Mouse (Mus musculus) layer of hippocampus, adult 11-12 months (tissue): ENCODE data around the gene Ift172.
"Not testable (repeated sequence)": the region's sequence is repeated elsewhere in the genome, so short reads cannot be mapped to it uniquely, and the experiment has no call there.

Experiments
- DNase-seq: peaks from one replicate; pipeline ENCODE4 v3.0.0; 2022; ENCODE audit warnings: low spot score

Ift172 gene

GRCm38 (mm10) chr5:31255971-31256370, 34.9 kb downstream of the Ift172 start:
- DNase-seq: no peak

DNA sequence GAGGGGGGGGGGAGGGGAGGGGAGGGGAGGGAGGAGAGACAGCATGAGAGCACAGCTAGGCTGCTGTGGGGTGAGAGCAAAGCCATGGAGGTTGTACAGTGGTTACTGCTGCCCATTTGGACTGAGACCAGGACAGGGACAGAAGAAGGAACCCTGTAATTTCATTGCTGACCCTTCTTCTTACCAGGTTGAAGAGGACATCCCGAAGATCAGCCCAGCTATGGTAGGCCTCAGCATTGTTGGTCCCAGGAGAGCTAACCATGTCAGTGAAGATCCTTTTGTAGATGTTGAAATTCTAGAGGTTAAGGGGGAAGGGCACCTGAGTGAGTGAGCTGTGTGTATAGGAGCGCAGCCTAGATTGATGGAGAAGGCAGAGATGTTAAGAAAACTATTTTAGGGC, 35.5 kb downstream of the Ift172 start:
- no peak for DNase-seq

GRCm38 (mm10) chr5:31254901-31255300, 36.0 kb downstream of the Ift172 start:
- no peak for DNase-seq

- DNase-seq: no peak
Observed at GRCm38 (mm10) chr5:31254452-31254851, 36.5 kb downstream of the Ift172 start.

DNA sequence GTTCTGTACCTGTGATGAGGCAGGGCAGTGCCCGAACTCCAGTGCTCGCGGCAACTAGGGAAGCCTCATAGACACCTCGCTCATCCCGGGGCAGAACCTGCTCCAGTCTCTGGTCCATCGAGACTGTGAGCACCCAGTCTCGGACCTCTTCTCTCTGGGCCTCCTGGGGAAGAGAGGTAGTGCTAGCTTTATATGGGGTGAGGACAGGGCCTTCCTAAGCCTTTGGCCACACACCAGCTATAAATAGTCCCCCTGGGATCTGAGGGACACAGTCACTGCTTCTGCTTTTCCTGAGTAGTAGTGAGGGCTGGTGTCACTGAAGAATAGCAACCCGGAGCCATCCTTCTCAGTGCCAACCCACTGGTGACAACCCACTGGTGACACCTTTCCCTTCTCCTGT, 37.1 kb downstream of the Ift172 start:
- DNase-seq: no peak

DNA sequence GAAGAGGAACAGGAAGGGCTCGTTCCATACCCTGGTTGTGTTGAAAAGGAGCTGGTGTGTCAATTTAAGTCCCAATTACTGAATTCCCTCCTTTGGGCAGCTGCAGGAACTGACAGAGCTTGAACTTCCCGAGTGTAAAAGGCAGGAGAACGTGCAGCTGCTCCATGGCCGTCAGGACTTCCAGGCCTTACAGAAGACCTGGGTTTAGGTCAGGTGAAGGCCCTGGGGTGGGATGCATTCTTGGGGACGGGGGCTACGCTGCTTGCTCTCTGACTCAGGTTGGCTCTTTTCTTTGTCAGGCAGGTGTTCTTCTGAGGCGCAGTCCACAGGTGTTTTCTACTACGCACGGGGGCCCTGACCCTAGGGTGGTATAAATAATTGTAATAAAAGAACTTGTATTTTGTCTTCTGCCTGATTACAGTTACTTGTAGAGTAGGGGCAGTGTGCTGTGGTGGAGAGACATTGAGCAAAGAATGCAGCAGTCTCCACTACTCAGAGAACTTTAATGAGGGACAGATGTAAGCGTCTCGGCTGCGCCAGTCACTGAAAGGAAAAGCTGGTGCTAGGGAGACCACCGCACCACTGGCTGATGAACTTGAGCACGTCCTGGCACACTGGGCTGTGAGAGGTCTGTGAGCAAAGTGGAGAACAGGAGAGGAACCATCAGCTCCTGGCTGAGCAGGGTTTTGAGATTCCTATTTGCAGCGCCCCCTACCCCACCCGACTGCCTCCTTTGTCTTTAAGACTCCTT, 37.9 kb downstream of the Ift172 start:
- DNase-seq: no peak

GRCm38 (mm10) chr5:31252151-31252550, 38.8 kb downstream of the Ift172 start:
- no peak for DNase-seq

- DNase-seq: no peak
Observed at GRCm38 (mm10) chr5:31251541-31252101, 39.3 kb downstream of the Ift172 start, which contains the start of gene Krtcap3. Gene Krtcap3 (plus strand): TSS chr5:31251691.

DNA sequence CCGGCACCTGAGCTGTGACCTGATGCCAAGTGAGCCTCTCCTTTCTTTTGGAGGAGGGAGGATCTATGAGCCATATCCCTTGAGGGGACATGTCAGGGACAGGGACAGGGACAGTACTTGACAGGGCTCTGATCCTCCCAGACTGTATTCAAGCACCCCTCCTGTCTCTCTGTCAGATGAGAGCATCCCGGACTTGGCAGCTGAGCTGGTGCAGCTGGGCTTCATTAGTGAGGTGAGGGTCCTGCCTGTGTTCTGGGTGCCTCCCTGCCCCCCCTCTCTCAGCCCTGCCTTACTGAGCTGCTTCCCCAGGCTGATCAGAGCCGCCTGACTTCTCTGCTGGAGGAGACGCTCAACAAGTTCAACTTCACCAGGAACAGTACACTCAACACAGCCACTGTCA, 40.2 kb downstream of the Ift172 start:
- no peak for DNase-seq

DNA sequence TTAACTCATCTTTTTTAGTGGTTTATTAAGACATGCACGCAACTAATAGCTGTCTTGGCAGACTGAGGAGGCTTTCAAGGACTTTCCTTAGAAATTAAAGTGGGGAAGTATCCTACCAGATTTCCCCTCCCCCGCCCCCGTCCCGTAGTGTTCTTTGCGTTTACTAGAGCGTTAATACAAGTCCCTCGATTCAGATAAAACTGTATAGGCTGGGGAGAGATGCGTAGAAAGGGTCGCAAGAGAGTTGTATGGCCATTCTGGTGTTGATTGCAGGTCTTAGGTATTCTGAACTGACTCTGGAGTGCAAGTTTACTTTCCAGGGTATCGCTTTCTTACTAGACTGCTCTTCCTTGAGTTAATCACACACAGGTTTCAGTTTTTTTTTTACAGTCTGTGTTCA, 48.7 kb downstream of the Ift172 start:
- DNase-seq: no peak

GRCm38 (mm10) chr5:31241522-31242034, 49.3 kb downstream of the Ift172 start:
- DNase-seq: no peak

GRCm38 (mm10) chr5:31240637-31241521, 50.0 kb downstream of the Ift172 start, which contains the start of the genes Nrbp1 and Gm9970:
Gene Nrbp1 (plus strand): TSS chr5:31240864.
Gene Gm9970 (minus strand): TSS chr5:31241232.
- peak; percentile 95 for DNase-seq

DNA sequence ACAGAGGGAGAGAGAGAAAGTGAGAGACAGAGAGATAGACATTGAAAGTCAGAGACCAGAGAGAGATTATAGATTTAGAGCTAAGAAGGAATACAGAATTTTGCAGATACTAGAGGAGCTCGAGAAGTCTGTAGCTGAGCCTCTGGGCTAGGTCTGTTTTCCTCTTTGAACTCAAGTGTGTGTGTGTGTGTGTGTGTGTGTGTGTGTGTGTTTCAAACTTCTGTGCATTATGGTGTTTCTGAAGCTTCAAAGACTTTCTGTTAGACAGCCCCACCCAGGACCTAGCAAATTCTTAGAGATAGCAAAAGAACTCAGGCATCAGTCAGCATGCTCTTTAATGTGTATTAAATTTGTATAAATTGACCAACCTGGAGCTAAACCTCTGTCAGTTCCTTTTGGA, 64.3 kb downstream of the Ift172 start:
- no peak for DNase-seq

DNA sequence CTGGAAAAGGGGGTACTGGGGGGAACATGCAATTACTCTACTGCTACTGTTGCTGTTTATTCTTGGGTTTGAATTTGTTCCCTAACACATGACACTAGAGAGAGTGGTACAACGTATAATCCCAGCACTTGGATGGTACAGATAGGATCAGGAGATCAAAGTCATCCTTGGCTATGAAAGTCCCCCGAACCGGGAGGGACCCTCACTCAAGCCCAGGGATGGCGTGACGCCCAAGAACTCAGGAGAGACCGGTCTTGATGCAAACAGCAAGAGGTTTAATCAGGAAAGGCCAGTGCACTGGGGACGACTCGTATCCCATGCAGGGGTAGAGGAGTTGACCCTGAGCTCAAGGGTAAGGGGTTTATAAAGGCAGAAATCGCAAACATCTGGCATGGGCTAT, 68.2 kb downstream of the Ift172 start:
- no peak for DNase-seq

DNA sequence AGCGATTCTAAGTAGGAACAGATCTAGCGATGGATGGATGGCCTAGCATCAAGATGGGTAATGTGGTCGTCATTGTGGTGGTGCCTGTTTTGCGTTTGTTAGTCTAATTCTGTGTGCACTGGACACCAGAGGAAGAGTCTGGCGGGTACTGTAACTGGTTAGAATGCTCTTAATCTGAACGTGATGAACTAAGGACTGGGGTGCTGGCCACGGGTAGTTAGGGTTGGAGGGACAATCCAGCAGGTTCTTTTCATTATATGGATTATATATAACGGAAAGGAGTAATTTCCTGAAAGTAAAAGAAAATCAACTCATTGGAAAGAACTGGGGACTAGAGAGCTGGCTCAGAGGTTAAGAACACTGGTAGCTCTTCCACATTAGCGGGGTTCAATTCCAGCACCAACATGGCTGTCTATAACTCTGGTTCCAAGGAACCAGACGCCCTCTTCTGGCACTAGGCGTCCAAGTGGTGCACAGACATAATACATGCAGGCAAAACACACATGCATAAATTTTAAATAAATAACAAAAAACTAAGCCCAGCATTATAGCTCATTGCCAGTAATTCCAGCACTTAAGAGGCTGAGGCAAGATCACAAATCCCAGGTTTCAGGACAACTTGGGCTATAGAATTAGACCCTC, 69.5 kb downstream of the Ift172 start:
- DNase-seq: peak; percentile 58

- peak; percentile 95 for DNase-seq
Observed at GRCm38 (mm10) chr5:31220448-31221303, 70.2 kb downstream of the Ift172 start, which contains the start of gene Ppm1g. Gene Ppm1g (minus strand): TSS chr5:31220687.

- DNase-seq: peak; percentile 41
Observed at GRCm38 (mm10) chr5:31219911-31220447, 70.9 kb downstream of the Ift172 start.

- DNase-seq: no peak
Observed at GRCm38 (mm10) chr5:31219474-31219873, 71.4 kb downstream of the Ift172 start.

GRCm38 (mm10) chr5:31219070-31219469, 71.8 kb downstream of the Ift172 start:
- DNase-seq: no peak

DNA sequence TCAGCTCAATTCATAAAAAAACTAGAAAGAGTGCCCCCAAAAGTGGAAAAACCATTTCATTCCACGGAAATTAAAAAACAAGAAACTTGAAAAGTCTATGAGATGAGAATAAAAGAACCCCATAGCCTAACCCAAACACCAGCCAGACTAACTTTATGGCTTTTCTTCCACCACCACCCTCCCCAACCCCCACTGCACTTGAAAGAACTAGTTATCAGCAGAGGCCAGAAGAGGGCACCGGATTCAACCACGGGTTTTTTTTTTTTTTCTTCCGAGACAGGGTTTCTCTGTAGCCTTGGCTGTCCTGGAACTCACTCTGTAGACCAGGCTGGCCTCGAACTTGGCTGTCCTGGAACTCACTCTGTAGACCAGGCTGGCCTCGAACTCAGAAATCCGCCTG, 72.6 kb downstream of the Ift172 start:
- DNase-seq: no peak

- not testable (repeated sequence) for DNase-seq
Observed at GRCm38 (mm10) chr5:31216554-31216953, 74.4 kb downstream of the Ift172 start.
